12 mouse cellular contexts compared by ENCODE assay signal in genomic region chr17:48300199-48300598, GRCm38 (mm10). TPM values are rescaled to one million over a fixed set of nuclear protein-coding genes. Genes with fewer than 3 reads are reported as not detected.
DNase-seq lines count a peak whose midpoint lies in the region; ATAC-seq and TF ChIP-seq lines count a peak whose summit lies in the region.
"Had no signal": no experiment of that assay in that cellular context is flagged by ENCODE, and none has a peak within 500 bp of the region (broad histone marks: within the 10 kb centered on the region; RNA-seq: fewer than 3 reads in every experiment).

No protein-coding gene starts in this region.

- 13% methylated on average over 7 of the region's 7 CpGs for WGBS in liver, embryonic 14.5 days (ENCODE audit: insufficient replicate concordance)
- WGBS in spleen, adult 2 months = 13% methylated on average over 7 of the region's 7 CpGs
- 69% methylated on average over 7 of the region's 7 CpGs for WGBS in midbrain, postnatal 0 days
- WGBS in midbrain, embryonic 15.5 days = 77% methylated on average over 7 of the region's 7 CpGs

- H3K27ac ChIP-seq in liver, embryonic 14.5 days = peak overlapping the region; percentile 78
- H3K27ac ChIP-seq in spleen, adult 2 months (ENCODE audit: insufficient read depth, low read length) = peak overlapping the region; percentile 97
- H3K27ac ChIP-seq in midbrain, postnatal 0 days (ENCODE audit: low read depth, low read length) = no peak overlapping the region
- no peak overlapping the region for H3K27ac ChIP-seq in midbrain, embryonic 15.5 days
- H3K27ac ChIP-seq: limb, embryonic 15.5 days had no signal

- peak overlapping the region; percentile 79 for H3K4me2 ChIP-seq in liver, embryonic 14.5 days (ENCODE audit: low read depth)
- H3K4me2 ChIP-seq in midbrain, postnatal 0 days (ENCODE audit: low read depth, low read length, poor library complexity, severe bottlenecking) = no peak overlapping the region
- no peak overlapping the region for H3K4me2 ChIP-seq in midbrain, embryonic 15.5 days
- H3K4me2 ChIP-seq: limb, embryonic 15.5 days had no signal

- no peak for TF ChIP-seq CTCF in E14TG2a.4 (conservative IDR thresholded peaks at IDR 0.05; ENCODE audit: low read length)
- TF ChIP-seq CTCF in liver, embryonic 14.5 days (IDR thresholded peaks at IDR 0.05; ENCODE audit: low read depth) = peak; percentile 29; the same call in 1 of the 2 replicates
- TF ChIP-seq CTCF in spleen, adult 2 months (IDR thresholded peaks at IDR 0.05; ENCODE audit: extremely low read depth, insufficient read depth, insufficient read length, insufficient replicate concordance) = no peak
- TF ChIP-seq CTCF in midbrain, postnatal 0 days (IDR thresholded peaks at IDR 0.05) = no peak

- peak overlapping the region; percentile 86 for H3K9ac ChIP-seq in liver, embryonic 14.5 days (replicated peaks)
- H3K9ac ChIP-seq in midbrain, postnatal 0 days (replicated peaks; ENCODE audit: low read length, poor library complexity, severe bottlenecking) = no peak overlapping the region
- no peak overlapping the region for H3K9ac ChIP-seq in midbrain, embryonic 15.5 days
- H3K9ac ChIP-seq: limb, embryonic 15.5 days had no signal

- peaks cover 55% of the 10 kb centered on the region for H3K4me1 ChIP-seq in E14TG2a.4 (replicated peaks; ENCODE audit: low read depth, low read length)
- H3K4me1 ChIP-seq in liver, embryonic 14.5 days (replicated peaks; ENCODE audit: control insufficient read depth in 2 of 2, insufficient read depth in 2 of 2, low read length in 1 of 2) = peaks cover 20 to 41% of the 10 kb centered on the region in 2 experiments
- H3K4me1 ChIP-seq in spleen, adult 2 months (ENCODE audit: control insufficient read depth, insufficient read depth, insufficient read length) = peaks cover 29% of the 10 kb centered on the region; the same call in 1 of the 2 replicates
- no peaks in the 10 kb centered on the region for H3K4me1 ChIP-seq in midbrain, postnatal 0 days (ENCODE audit: insufficient read depth, low read length)
- no peaks in the 10 kb centered on the region for H3K4me1 ChIP-seq in midbrain, embryonic 15.5 days
- H3K4me1 ChIP-seq: limb, embryonic 15.5 days had no signal

- H3K36me3 ChIP-seq in E14TG2a.4 (ENCODE audit: insufficient read depth, low read length) = no peaks in the 10 kb centered on the region
- H3K36me3 ChIP-seq in liver, embryonic 14.5 days (replicated peaks; ENCODE audit: control insufficient read depth, insufficient read depth, low read depth) = peaks cover 6% of the 10 kb centered on the region
- H3K36me3 ChIP-seq in spleen, adult 2 months (ENCODE audit: control insufficient read depth, insufficient read depth, low read length) = peaks cover 9% of the 10 kb centered on the region
- no peaks in the 10 kb centered on the region for H3K36me3 ChIP-seq in midbrain, postnatal 0 days (ENCODE audit: insufficient read depth, low read length)
- no peaks in the 10 kb centered on the region for H3K36me3 ChIP-seq in midbrain, embryonic 15.5 days (replicated peaks)
- H3K36me3 ChIP-seq: limb, embryonic 15.5 days had no signal

- H3K27me3 ChIP-seq in E14TG2a.4 (ENCODE audit: insufficient read depth, low read length) = no peaks in the 10 kb centered on the region
- H3K27me3 ChIP-seq in liver, embryonic 14.5 days (ENCODE audit: control insufficient read depth, insufficient read depth, low read length) = no peaks in the 10 kb centered on the region
- no peaks in the 10 kb centered on the region for H3K27me3 ChIP-seq in spleen, adult 2 months (ENCODE audit: control insufficient read depth, insufficient read depth, low read length)
- no peaks in the 10 kb centered on the region for H3K27me3 ChIP-seq in midbrain, postnatal 0 days (ENCODE audit: insufficient read depth, low read length)
- no peaks in the 10 kb centered on the region for H3K27me3 ChIP-seq in midbrain, embryonic 15.5 days (replicated peaks)
- H3K27me3 ChIP-seq: limb, embryonic 15.5 days had no signal

- H3K4me3 ChIP-seq in E14TG2a.4 (replicated peaks; ENCODE audit: low read length) = 0 out of 2 replicates have a peak overlapping the region, but pooled peaks have one; percentile 10
- H3K4me3 ChIP-seq in liver, embryonic 14.5 days (ENCODE audit: insufficient read depth in 1 of 2, low read depth in 2 of 2, low read length in 2 of 2) = peak overlapping the region; percentile 67 to 92
- H3K4me3 ChIP-seq in spleen, adult 2 months (ENCODE audit: extremely low read depth, insufficient read depth, insufficient read length) = peak overlapping the region; percentile 69
- no peak overlapping the region for H3K4me3 ChIP-seq in midbrain, postnatal 0 days (ENCODE audit: low read depth, low read length)
- no peak overlapping the region for H3K4me3 ChIP-seq in midbrain, embryonic 15.5 days
- H3K4me3 ChIP-seq: limb, embryonic 15.5 days had no signal

- H3K9me3 ChIP-seq in E14TG2a.4 (ENCODE audit: low read length) = no peaks in the 10 kb centered on the region
- H3K9me3 ChIP-seq in liver, embryonic 14.5 days (ENCODE audit: control insufficient read depth, low read length) = no peaks in the 10 kb centered on the region
- H3K9me3 ChIP-seq in midbrain, postnatal 0 days (ENCODE audit: low read length) = no peaks in the 10 kb centered on the region
- H3K9me3 ChIP-seq in midbrain, embryonic 15.5 days = no peaks in the 10 kb centered on the region
- H3K9me3 ChIP-seq: limb, embryonic 15.5 days had no signal

- peak; percentile 80 for ATAC-seq in liver, embryonic 14.5 days (ENCODE audit: insufficient read depth)
- no peak for ATAC-seq in midbrain, postnatal 0 days (ENCODE audit: low FRiP score)
- no peak for ATAC-seq in midbrain, embryonic 15.5 days (replicated peaks)

- DNase-seq in c-Kit-positive CD71-positive TER-119-positive erythroid progenitor cells, embryonic 14.5 days (ENCODE audit: low spot score) = peak; percentile 59
- peak in 2 of 3 experiments; percentile 47 to 60 for DNase-seq in liver, embryonic 14.5 days (ENCODE audit: low read depth in 3 of 3, low spot score in 3 of 3)
- DNase-seq in spleen, adult 2 months (ENCODE audit: low read depth in 1 of 2, low spot score in 2 of 2) = peak; percentile 74 to 82
- no peak for DNase-seq in urinary bladder, postnatal 14 days (ENCODE audit: low spot score)
- DNase-seq in midbrain, postnatal 0 days (ENCODE audit: low spot score) = no peak
- DNase-seq in kidney, postnatal 10 days = no peak
- DNase-seq: gastrocnemius, postnatal 10 days had no signal

- no peak for TF ChIP-seq EP300 in liver, embryonic 14.5 days (IDR thresholded peaks at IDR 0.05; ENCODE audit: low read depth)

- no peak for TF ChIP-seq POLR2A in spleen, adult 2 months (IDR thresholded peaks at IDR 0.05; ENCODE audit: low read depth, low read length)

RNA-seq across cellular contexts. Expression of gene Treml2, which starts 0.9 kb away (rescaled TPM):
- polyA plus RNA-seq in liver, embryonic 14.5 days (2012; rRNA removed) = 10.6 and 10.7 TPM in 2 replicates
- polyA plus RNA-seq in liver, embryonic 14.5 days (2014; fragmentation: Nextera tagmentation; extraction: Ambion mirVana) = 2.1 and 2.7 TPM in 2 replicates
- 56.4 and 66.7 TPM in 2 replicates for polyA plus RNA-seq in spleen, adult 2 months (2012; rRNA removed)
- total RNA-seq in midbrain, postnatal 0 days (2014; rRNA removed) = 0.42 and 0.49 TPM in 2 replicates
- 0.06 and 0.07 TPM in 2 replicates for polyA plus RNA-seq in midbrain, postnatal 0 days (2015; fragmentation: Nextera tagmentation; extraction: Ambion mirVana)
- 0.08 TPM in 1 of 2 replicates, not detected in the other for polyA plus RNA-seq in midbrain, embryonic 15.5 days (2015; fragmentation: Nextera tagmentation; extraction: Ambion mirVana)
- polyA plus RNA-seq: testis, adult 2 months had no signal

RNA-seq across cellular contexts. Expression of gene B430306N03Rik, which starts 15.7 kb away (rescaled TPM):
- polyA plus RNA-seq in liver, embryonic 14.5 days (2012; rRNA removed) = 1.8 and 2.4 TPM in 2 replicates
- 1.9 and 2.6 TPM in 2 replicates for polyA plus RNA-seq in liver, embryonic 14.5 days (2014; fragmentation: Nextera tagmentation; extraction: Ambion mirVana)
- polyA plus RNA-seq in spleen, adult 2 months (2012; rRNA removed) = 9.1 and 11.5 TPM in 2 replicates
- total RNA-seq in midbrain, postnatal 0 days (2014; rRNA removed) = 0.16 TPM in 1 of 2 replicates, not detected in the other
- 0.06 and 0.10 TPM in 2 replicates for polyA plus RNA-seq in midbrain, postnatal 0 days (2015; fragmentation: Nextera tagmentation; extraction: Ambion mirVana)
- 0.09 and 0.22 TPM in 2 replicates for polyA plus RNA-seq in midbrain, embryonic 15.5 days (2015; fragmentation: Nextera tagmentation; extraction: Ambion mirVana)

RNA-seq across cellular contexts. Expression of gene Treml4, which starts 36.1 kb away (rescaled TPM):
- polyA plus RNA-seq in liver, embryonic 14.5 days (2012; rRNA removed) = 4.3 and 4.6 TPM in 2 replicates
- polyA plus RNA-seq in liver, embryonic 14.5 days (2014; fragmentation: Nextera tagmentation; extraction: Ambion mirVana) = 3.3 and 5.7 TPM in 2 replicates
- polyA plus RNA-seq in spleen, adult 2 months (2012; rRNA removed) = 50.3 and 50.6 TPM in 2 replicates
- total RNA-seq in midbrain, postnatal 0 days (2014; rRNA removed) = 0.27 TPM in 1 of 2 replicates, not detected in the other
- polyA plus RNA-seq in midbrain, postnatal 0 days (2015; fragmentation: Nextera tagmentation; extraction: Ambion mirVana) = 0.16 and 0.22 TPM in 2 replicates
- polyA plus RNA-seq in midbrain, embryonic 15.5 days (2015; fragmentation: Nextera tagmentation; extraction: Ambion mirVana) = not detected in 2 replicates
- polyA plus RNA-seq: brain, embryonic 14.5 days had no signal

RNA-seq across cellular contexts. Expression of gene Trem2, which starts 46.0 kb away (rescaled TPM):
- polyA plus RNA-seq in liver, embryonic 14.5 days (2012; rRNA removed) = 3.5 and 6.4 TPM in 2 replicates
- 2.9 and 3.1 TPM in 2 replicates for polyA plus RNA-seq in liver, embryonic 14.5 days (2014; fragmentation: Nextera tagmentation; extraction: Ambion mirVana)
- polyA plus RNA-seq in spleen, adult 2 months (2012; rRNA removed) = 1.0 and 2.5 TPM in 2 replicates
- total RNA-seq in midbrain, postnatal 0 days (2014; rRNA removed) = 10.9 and 23.6 TPM in 2 replicates
- polyA plus RNA-seq in midbrain, postnatal 0 days (2015; fragmentation: Nextera tagmentation; extraction: Ambion mirVana) = 8.2 and 8.4 TPM in 2 replicates
- polyA plus RNA-seq in midbrain, embryonic 15.5 days (2015; fragmentation: Nextera tagmentation; extraction: Ambion mirVana) = 3.9 and 4.2 TPM in 2 replicates

RNA-seq across cellular contexts. Expression of gene Trem3, which starts 52.6 kb away (rescaled TPM):
- polyA plus RNA-seq in liver, embryonic 14.5 days (2012; rRNA removed) = 1.2 and 1.6 TPM in 2 replicates
- 2.8 and 4.1 TPM in 2 replicates for polyA plus RNA-seq in liver, embryonic 14.5 days (2014; fragmentation: Nextera tagmentation; extraction: Ambion mirVana)
- 1.8 and 2.2 TPM in 2 replicates for polyA plus RNA-seq in spleen, adult 2 months (2012; rRNA removed)
- total RNA-seq in midbrain, postnatal 0 days (2014; rRNA removed) = not detected in 2 replicates
- not detected in 2 replicates for polyA plus RNA-seq in midbrain, postnatal 0 days (2015; fragmentation: Nextera tagmentation; extraction: Ambion mirVana)
- not detected in 2 replicates for polyA plus RNA-seq in midbrain, embryonic 15.5 days (2015; fragmentation: Nextera tagmentation; extraction: Ambion mirVana)
- polyA plus RNA-seq: testis, adult 2 months had no signal

Comparison
In these comparisons a context has a peak if more than half of its experiments do, and no peak if none do; other contexts are left out.
1. H3K4me3 ChIP-seq: peak in E14TG2a.4 (single experiment), liver, embryonic 14.5 days (2 of 2) and spleen, adult 2 months (single experiment); none in midbrain, postnatal 0 days (single experiment) and midbrain, embryonic 15.5 days (single experiment).
2. DNase-seq: peak in c-Kit-positive CD71-positive TER-119-positive erythroid progenitor cells, embryonic 14.5 days (single experiment), liver, embryonic 14.5 days (2 of 3) and spleen, adult 2 months (2 of 2); none in urinary bladder, postnatal 14 days (single experiment), midbrain, postnatal 0 days (single experiment) and kidney, postnatal 10 days (single experiment).
3. H3K27ac ChIP-seq: peak in liver, embryonic 14.5 days (single experiment) and spleen, adult 2 months (single experiment); none in midbrain, postnatal 0 days (single experiment) and midbrain, embryonic 15.5 days (single experiment).